Mouse (Mus musculus) CH12F3 (cell line): Measurements from ENCODE around the gene Plekhg2.

ENCODE experiments used
- in situ Hi-C: fragments of 300-500 bp; cut with MboI; formaldehyde crosslinking; loops from 2 replicates; pipeline ENCODE4 v1.14.3; 2020; ENCODE audit warnings: low sequenced_read_pairs

The Plekhg2 gene

GRCm38 (mm10) chr7:28383606-28384005, 11.2 kb upstream of the Plekhg2 start:
- in situ Hi-C loops = no loop called here

GRCm38 (mm10) chr7:28382981-28383396, 10.6 kb upstream of the Plekhg2 start:
- in situ Hi-C loops = no loop called here

- in situ Hi-C loops = no loop called here
These were observed 10.1 kb upstream of the Plekhg2 start for GRCm38 (mm10) chr7:28382347-28382951.

- in situ Hi-C loops = no loop called here
These were observed 9.5 kb upstream of the Plekhg2 start for GRCm38 (mm10) chr7:28381938-28382337.

GRCm38 (mm10) chr7:28381017-28381790, 8.8 kb upstream of the Plekhg2 start:
- in situ Hi-C loops = no loop called here

- in situ Hi-C loops = no loop called here
These were observed 8.0 kb upstream of the Plekhg2 start, which contains the start of gene Zfp36 for GRCm38 (mm10) chr7:28380237-28381016. TSS of gene Zfp36 (minus strand) at chr7:28380253.

GRCm38 (mm10) chr7:28378769-28379651, 6.6 kb upstream of the Plekhg2 start:
- in situ Hi-C loops = no loop called here

- in situ Hi-C loops = no loop called here
These were observed 5.8 kb upstream of the Plekhg2 start for GRCm38 (mm10) chr7:28378066-28378690.

- in situ Hi-C loops = no loop called here
These were observed 5.0 kb upstream of the Plekhg2 start for GRCm38 (mm10) chr7:28377190-28378065.

GRCm38 (mm10) chr7:28376011-28376771, 3.8 kb upstream of the Plekhg2 start:
- in situ Hi-C loops = no loop called here

- in situ Hi-C loops = no loop called here
These were observed 3.0 kb upstream of the Plekhg2 start for GRCm38 (mm10) chr7:28375176-28375921.

GRCm38 (mm10) chr7:28374647-28375046, 2.2 kb upstream of the Plekhg2 start:
- in situ Hi-C loops = no loop called here

- in situ Hi-C loops = no loop called here
These were observed 1.6 kb upstream of the Plekhg2 start for GRCm38 (mm10) chr7:28373891-28374495.

GRCm38 (mm10) chr7:28373131-28373581, 757 bp upstream of the Plekhg2 start:
- in situ Hi-C loops = no loop called here

- in situ Hi-C loops = no loop called here
These were observed 847 bp downstream of the Plekhg2 start for GRCm38 (mm10) chr7:28371514-28371989.

- in situ Hi-C loops = no loop called here
These were observed 1.4 kb downstream of the Plekhg2 start for GRCm38 (mm10) chr7:28370977-28371513.

- in situ Hi-C loops = no loop called here
These were observed 2.3 kb downstream of the Plekhg2 start for GRCm38 (mm10) chr7:28370051-28370450.
